Mouse (Mus musculus): ENCODE measurements around the gene Ubap1. TPM values are rescaled to one million over a fixed set of nuclear protein-coding genes. Genes with fewer than 3 reads are reported as not detected.

The Ubap1 gene
- polyA plus RNA-seq, 1 experiment, result 29.2 TPM

- Histone ChIP-seq H3K27ac (ENCODE audit: control insufficient read depth, insufficient read depth, low read length) (no peak overlapping the region), H3K27me3 (ENCODE audit: control insufficient read depth, insufficient read depth, low read length) (no peaks in the 10 kb centered on the region), H3K4me1 (replicated peaks; ENCODE audit: control insufficient read depth, insufficient read depth, low read length) (no peaks in the 10 kb centered on the region), H3K36me3 (ENCODE audit: control insufficient read depth, insufficient read depth, low read length) (no peaks in the 10 kb centered on the region; the same call in 1 of the 2 replicates), H3K4me3 (ENCODE audit: control insufficient read depth, insufficient read depth, low read length) (no peak overlapping the region)
- TF ChIP-seq CTCF (IDR thresholded peaks at IDR 0.05; ENCODE audit: borderline replicate concordance, control insufficient read depth, extremely low read depth, insufficient read depth, low read length, poor library complexity), result no peak
- no peak for TF ChIP-seq POLR2A (IDR thresholded peaks at IDR 0.05; ENCODE audit: control insufficient read depth, extremely low read depth, insufficient read depth, low read length, poor library complexity)
- DNase-seq, result no peak
Observed at GRCm38 (mm10) chr4:41401167-41401566, 52.4 kb downstream of the Ubap1 start.

GRCm38 (mm10) chr4:41401573-41401972, 52.8 kb downstream of the Ubap1 start:
- 95% methylated on average over 5 of the region's 5 CpGs for WGBS

GRCm38 (mm10) chr4:41406597-41406996, 57.8 kb downstream of the Ubap1 start:
- Histone ChIP-seq H3K27ac (ENCODE audit: control insufficient read depth, insufficient read depth, low read length) (no peak overlapping the region), H3K4me3 (ENCODE audit: control insufficient read depth, insufficient read depth, low read length) (no peak overlapping the region), H3K36me3 (ENCODE audit: control insufficient read depth, insufficient read depth, low read length) (no peaks in the 10 kb centered on the region), H3K4me1 (replicated peaks; ENCODE audit: control insufficient read depth, insufficient read depth, low read length) (no peaks in the 10 kb centered on the region), H3K27me3 (ENCODE audit: control insufficient read depth, insufficient read depth, low read length) (no peaks in the 10 kb centered on the region)
- TF ChIP-seq POLR2A (IDR thresholded peaks at IDR 0.05; ENCODE audit: control insufficient read depth, extremely low read depth, insufficient read depth, low read length, poor library complexity), result no peak
- TF ChIP-seq CTCF (IDR thresholded peaks at IDR 0.05; ENCODE audit: borderline replicate concordance, control insufficient read depth, extremely low read depth, insufficient read depth, low read length, poor library complexity), result no peak
- 96% methylated on average over 9 of the region's 9 CpGs for WGBS
- DNase-seq, result no peak

More at GRCm38 (mm10) chr4:41401573-41401972, 52.8 kb downstream of the Ubap1 start:
- Histone ChIP-seq H3K4me3 (ENCODE audit: control insufficient read depth, insufficient read depth, low read length) (no peak overlapping the region), H3K27ac (ENCODE audit: control insufficient read depth, insufficient read depth, low read length) (no peak overlapping the region), H3K4me1 (replicated peaks; ENCODE audit: control insufficient read depth, insufficient read depth, low read length) (no peaks in the 10 kb centered on the region), H3K27me3 (ENCODE audit: control insufficient read depth, insufficient read depth, low read length) (no peaks in the 10 kb centered on the region), H3K36me3 (ENCODE audit: control insufficient read depth, insufficient read depth, low read length) (no peaks in the 10 kb centered on the region; the same call in 1 of the 2 replicates)
- DNase-seq, result no peak
- TF ChIP-seq CTCF (IDR thresholded peaks at IDR 0.05; ENCODE audit: borderline replicate concordance, control insufficient read depth, extremely low read depth, insufficient read depth, low read length, poor library complexity), result no peak
- TF ChIP-seq POLR2A (IDR thresholded peaks at IDR 0.05; ENCODE audit: control insufficient read depth, extremely low read depth, insufficient read depth, low read length, poor library complexity), result no peak

- Histone ChIP-seq H3K27ac (ENCODE audit: control insufficient read depth, insufficient read depth, low read length) (no peak overlapping the region), H3K4me1 (replicated peaks; ENCODE audit: control insufficient read depth, insufficient read depth, low read length) (no peaks in the 10 kb centered on the region), H3K27me3 (ENCODE audit: control insufficient read depth, insufficient read depth, low read length) (no peaks in the 10 kb centered on the region), H3K4me3 (ENCODE audit: control insufficient read depth, insufficient read depth, low read length) (no peak overlapping the region), H3K36me3 (ENCODE audit: control insufficient read depth, insufficient read depth, low read length) (no peaks in the 10 kb centered on the region)
- no peak for TF ChIP-seq POLR2A (IDR thresholded peaks at IDR 0.05; ENCODE audit: control insufficient read depth, extremely low read depth, insufficient read depth, low read length, poor library complexity)
- no peak for TF ChIP-seq CTCF (IDR thresholded peaks at IDR 0.05; ENCODE audit: borderline replicate concordance, control insufficient read depth, extremely low read depth, insufficient read depth, low read length, poor library complexity)
- WGBS, result 91% methylated on average over 2 of the region's 2 CpGs
- DNase-seq, result no peak
Observed at GRCm38 (mm10) chr4:41407353-41407752, 58.6 kb downstream of the Ubap1 start.

- Histone ChIP-seq H3K27ac (ENCODE audit: control insufficient read depth, insufficient read depth, low read length) (no peak overlapping the region), H3K36me3 (ENCODE audit: control insufficient read depth, insufficient read depth, low read length) (no peaks in the 10 kb centered on the region), H3K4me1 (replicated peaks; ENCODE audit: control insufficient read depth, insufficient read depth, low read length) (no peaks in the 10 kb centered on the region), H3K27me3 (ENCODE audit: control insufficient read depth, insufficient read depth, low read length) (no peaks in the 10 kb centered on the region), H3K4me3 (ENCODE audit: control insufficient read depth, insufficient read depth, low read length) (no peak overlapping the region)
- TF ChIP-seq POLR2A (IDR thresholded peaks at IDR 0.05; ENCODE audit: control insufficient read depth, extremely low read depth, insufficient read depth, low read length, poor library complexity) (no peak), CTCF (IDR thresholded peaks at IDR 0.05; ENCODE audit: borderline replicate concordance, control insufficient read depth, extremely low read depth, insufficient read depth, low read length, poor library complexity) (no peak)
- DNase-seq, result no peak
- WGBS, result 100% methylated on average over 1 of the region's 1 CpGs
Observed at GRCm38 (mm10) chr4:41409341-41409740, 60.5 kb downstream of the Ubap1 start.

GRCm38 (mm10) chr4:41416966-41417365, 68.2 kb downstream of the Ubap1 start:
- H3K36me3 ChIP-seq (ENCODE audit: control insufficient read depth, insufficient read depth, low read length), result no peaks in the 10 kb centered on the region
- no peaks in the 10 kb centered on the region for H3K27me3 ChIP-seq (ENCODE audit: control insufficient read depth, insufficient read depth, low read length)
- TF ChIP-seq CTCF (IDR thresholded peaks at IDR 0.05; ENCODE audit: borderline replicate concordance, control insufficient read depth, extremely low read depth, insufficient read depth, low read length, poor library complexity) (no peak), POLR2A (IDR thresholded peaks at IDR 0.05; ENCODE audit: control insufficient read depth, extremely low read depth, insufficient read depth, low read length, poor library complexity) (no peak)
- DNase-seq, result no peak
- no peaks in the 10 kb centered on the region for H3K4me1 ChIP-seq (replicated peaks; ENCODE audit: control insufficient read depth, insufficient read depth, low read length)
- H3K27ac ChIP-seq (ENCODE audit: control insufficient read depth, insufficient read depth, low read length), result no peak overlapping the region
- H3K4me3 ChIP-seq (ENCODE audit: control insufficient read depth, insufficient read depth, low read length), result no peak overlapping the region

GRCm38 (mm10) chr4:41438931-41439330, 90.1 kb downstream of the Ubap1 start:
- H3K4me1 ChIP-seq (replicated peaks; ENCODE audit: control insufficient read depth, insufficient read depth, low read length), result no peaks in the 10 kb centered on the region
- 98% methylated on average over 5 of the region's 5 CpGs for WGBS
- no peak for DNase-seq
- H3K27ac ChIP-seq (ENCODE audit: control insufficient read depth, insufficient read depth, low read length), result no peak overlapping the region
- TF ChIP-seq CTCF (IDR thresholded peaks at IDR 0.05; ENCODE audit: borderline replicate concordance, control insufficient read depth, extremely low read depth, insufficient read depth, low read length, poor library complexity) (no peak), POLR2A (IDR thresholded peaks at IDR 0.05; ENCODE audit: control insufficient read depth, extremely low read depth, insufficient read depth, low read length, poor library complexity) (no peak)
- H3K36me3 ChIP-seq (ENCODE audit: control insufficient read depth, insufficient read depth, low read length), result no peaks in the 10 kb centered on the region
- no peak overlapping the region for H3K4me3 ChIP-seq (ENCODE audit: control insufficient read depth, insufficient read depth, low read length)
- no peaks in the 10 kb centered on the region for H3K27me3 ChIP-seq (ENCODE audit: control insufficient read depth, insufficient read depth, low read length)

Other genes starting within 250 kb of the Ubap1 start
- 47.8 and 54.1 TPM in 2 replicates for gene Nol6, start 224.5 kb upstream of the Ubap1 start, polyA plus RNA-seq (2012; rRNA removed)
- gene Ube2r2, start 213.3 kb upstream of the Ubap1 start, polyA plus RNA-seq (2012; rRNA removed), result 41.1 and 47.5 TPM in 2 replicates
- 183 and 221 TPM in 2 replicates for gene Ubap2, start 73.9 kb upstream of the Ubap1 start, polyA plus RNA-seq (2012; rRNA removed)
- 37.7 and 42.9 TPM in 2 replicates for gene Dcaf12, start 34.1 kb upstream of the Ubap1 start, polyA plus RNA-seq (2012; rRNA removed)
- 5.6 and 9.1 TPM in 2 replicates for gene Kif24, start 115.9 kb downstream of the Ubap1 start, polyA plus RNA-seq (2012; rRNA removed)
- gene Nudt2, start 116.2 kb downstream of the Ubap1 start, polyA plus RNA-seq (2012; rRNA removed), result 6.1 and 6.6 TPM in 2 replicates
- 2.1 and 2.6 TPM in 2 replicates for gene AI464131, start 154.1 kb downstream of the Ubap1 start, polyA plus RNA-seq (2012; rRNA removed)
- 0.87 and 1.7 TPM in 2 replicates for gene 1110017D15Rik, start 168.3 kb downstream of the Ubap1 start, polyA plus RNA-seq (2012; rRNA removed)
- 23.0 and 29.8 TPM in 2 replicates for gene Fam219a, start 220.5 kb downstream of the Ubap1 start, polyA plus RNA-seq (2012; rRNA removed)
- gene Dnaic1, start 220.8 kb downstream of the Ubap1 start, polyA plus RNA-seq (2012; rRNA removed), result 0.18 and 0.96 TPM in 2 replicates